ENCODE assay signal across 11 mouse cellular contexts in genomic region chr15:83634076-83634475, GRCm38 (mm10). TPM values are rescaled to one million over a fixed set of nuclear protein-coding genes. Genes with fewer than 3 reads are reported as not detected.
DNase-seq lines count a peak whose midpoint lies in the region; ATAC-seq and TF ChIP-seq lines count a peak whose summit lies in the region.
"Had no signal": no experiment of that assay in that cellular context is flagged by ENCODE, and none has a peak within 500 bp of the region (broad histone marks: within the 10 kb centered on the region; RNA-seq: fewer than 3 reads in every experiment).

No protein-coding gene starts in this region.

- TF ChIP-seq CTCF in lung, embryonic 14.5 days (IDR thresholded peaks at IDR 0.05; ENCODE audit: low read depth), result peak; percentile 77

- no peaks in the 10 kb centered on the region for H3K27me3 ChIP-seq in lung, embryonic 14.5 days (ENCODE audit: insufficient read depth, low read length)
- H3K27me3 ChIP-seq: neural tube, embryonic 13.5 days had no signal

- H3K9me3 ChIP-seq in lung, embryonic 14.5 days (ENCODE audit: low read depth, low read length), result no peaks in the 10 kb centered on the region

- peak; percentile 22 for DNase-seq in heart, postnatal 4 days
- DNase-seq in heart, postnatal 36 days, result no peak
- DNase-seq in lung, embryonic 14.5 days, result peak; percentile 46
- no peak for DNase-seq in lung, postnatal 10 days
- peak; percentile 43 for DNase-seq in R1 (ENCODE audit: low read depth, low spot score)
- DNase-seq in retina, embryonic 14.5 days (ENCODE audit: low spot score), result peak; percentile 45
- DNase-seq in urinary bladder, postnatal 4 days (ENCODE audit: low spot score in 2 of 2), result no peak
- DNase-seq: heart, adult 11 months; kidney, adult 11 months had no signal

- intact Hi-C loops in heart, postnatal 36 days (cut with DNase I), result loop anchor here (1.0 kb wide), 1 partner anchor 122 kb away; no protein-coding TSS in a partner anchor

- H3K36me3 ChIP-seq in lung, embryonic 14.5 days (ENCODE audit: insufficient read depth), result no peaks in the 10 kb centered on the region

- H3K27ac ChIP-seq in lung, embryonic 14.5 days (ENCODE audit: low read depth), result no peak overlapping the region
- H3K27ac ChIP-seq: neural tube, embryonic 13.5 days had no signal

- 6% methylated on average over 1 of the region's 1 CpGs for WGBS in lung, embryonic 14.5 days

- ATAC-seq in lung, embryonic 14.5 days (ENCODE audit: insufficient read depth), result no peak
- ATAC-seq in monocyte, adult 5-6 weeks (replicated peaks; ENCODE audit: insufficient number of reproducible peaks, low FRiP score, low TSS enrichment, poor library complexity, severe bottlenecking), result no peak

- no peaks in the 10 kb centered on the region for H3K4me1 ChIP-seq in lung, embryonic 14.5 days (ENCODE audit: insufficient read depth)

- no peak overlapping the region for H3K4me3 ChIP-seq in lung, embryonic 14.5 days (ENCODE audit: low read depth, low read length)
- H3K4me3 ChIP-seq: neural tube, embryonic 13.5 days had no signal

- H3K9ac ChIP-seq in lung, embryonic 14.5 days, result no peak overlapping the region
- H3K9ac ChIP-seq: neural tube, embryonic 13.5 days had no signal

- no peak overlapping the region for H3K4me2 ChIP-seq in lung, embryonic 14.5 days
- H3K4me2 ChIP-seq: neural tube, embryonic 13.5 days had no signal

RNA-seq across cellular contexts. Expression of gene Ttll12, which starts 39.1 kb away (rescaled TPM):
- 1 to 10 TPM; 9.3 TPM for total RNA-seq in heart, postnatal 4 days (2021)
- 1 to 10 TPM; 5.6 to 6.5 TPM for total RNA-seq in heart, postnatal 36 days (2021)
- 40.1 and 43.5 TPM in 2 replicates for polyA plus RNA-seq in lung, embryonic 14.5 days (2014; fragmentation: Nextera tagmentation; extraction: Ambion mirVana)
- 2.7 to 4.9 TPM (median 2.8 TPM) in 3 replicates for total RNA-seq in monocyte, adult 5-6 weeks (2017)

Comparison
In these comparisons a context has a peak if more than half of its experiments do, and no peak if none do; other contexts are left out.
1. DNase-seq: peak in heart, postnatal 4 days (single experiment), lung, embryonic 14.5 days (single experiment), R1 (single experiment) and retina, embryonic 14.5 days (single experiment); none in heart, postnatal 36 days (0 of 2), lung, postnatal 10 days (single experiment) and urinary bladder, postnatal 4 days (0 of 2).